Mouse (Mus musculus): ENCODE measurements around the gene Cenps. TPM values are rescaled to one million over a fixed set of nuclear protein-coding genes. Genes with fewer than 3 reads are reported as not detected.
"Not testable (repeated sequence)": the region's sequence is repeated elsewhere in the genome, so short reads cannot be mapped to it uniquely, and the experiment has no call there.

Cenps gene
- polyA plus RNA-seq, 1 experiment from 2014 or later: 35.1 TPM

- Histone ChIP-seq H3K9ac (replicated peaks; ENCODE audit: low read depth, low read length) (no peak overlapping the region), H3K4me1 (ENCODE audit: control insufficient read depth, insufficient read depth, low read length) (0 out of 2 replicates have a peak, but pooled peaks cover 4% of the 10 kb centered on the region), H3K9me3 (ENCODE audit: control insufficient read depth, low read depth, low read length) (no peaks in the 10 kb centered on the region), H3K36me3 (ENCODE audit: control insufficient read depth, insufficient read depth, low read length) (peaks cover 7% of the 10 kb centered on the region), H3K4me3 (ENCODE audit: low read depth, low read length) (no peak overlapping the region), H3K27ac (ENCODE audit: low read length) (no peak overlapping the region; the same call in 1 of the 2 replicates), H3K27me3 (ENCODE audit: control insufficient read depth, insufficient read depth, low read length) (no peaks in the 10 kb centered on the region), H3K4me2 (replicated peaks; ENCODE audit: low read depth, low read length) (no peak overlapping the region)
- ATAC-seq (ENCODE audit: insufficient number of reproducible peaks, insufficient read depth, low FRiP score, low read depth): no peak
- WGBS: 35% methylated on average over 6 of the region's 6 CpGs
Observed at GRCm38 (mm10) chr4:149126115-149126509, 11.3 kb downstream of the Cenps start.

- peaks cover 3% of the 10 kb centered on the region for H3K36me3 ChIP-seq (ENCODE audit: control insufficient read depth, insufficient read depth, low read length)
- H3K4me3 ChIP-seq (ENCODE audit: low read depth, low read length): no peak overlapping the region
- 57% methylated on average over 11 of the region's 11 CpGs for WGBS
- H3K9me3 ChIP-seq (ENCODE audit: control insufficient read depth, low read depth, low read length): no peaks in the 10 kb centered on the region
- H3K27me3 ChIP-seq (ENCODE audit: control insufficient read depth, insufficient read depth, low read length): no peaks in the 10 kb centered on the region
- H3K27ac ChIP-seq (ENCODE audit: low read length): peak overlapping the region; percentile 22; the same call in 1 of the 2 replicates
- no peak for ATAC-seq (ENCODE audit: insufficient number of reproducible peaks, insufficient read depth, low FRiP score, low read depth)
- no peak overlapping the region for H3K9ac ChIP-seq (replicated peaks; ENCODE audit: low read depth, low read length)
- 0 out of 2 replicates have a peak, but pooled peaks cover 4% of the 10 kb centered on the region for H3K4me1 ChIP-seq (ENCODE audit: control insufficient read depth, insufficient read depth, low read length)
- no peak overlapping the region for H3K4me2 ChIP-seq (replicated peaks; ENCODE audit: low read depth, low read length)
Observed at GRCm38 (mm10) chr4:149125341-149126114, 11.9 kb downstream of the Cenps start.

GRCm38 (mm10) chr4:149123432-149123831 is 14.0 kb downstream of the Cenps start:
- ATAC-seq (ENCODE audit: insufficient number of reproducible peaks, insufficient read depth, low FRiP score, low read depth): peak; percentile 51; the same call in 1 of the 2 replicates

GRCm38 (mm10) chr4:149119978-149120562 is 17.4 kb downstream of the Cenps start:
- not testable (repeated sequence) for H3K27ac ChIP-seq (ENCODE audit: low read length); H3K9me3 ChIP-seq (ENCODE audit: control insufficient read depth, low read depth, low read length); H3K9ac ChIP-seq (replicated peaks; ENCODE audit: low read depth, low read length); H3K27me3 ChIP-seq (ENCODE audit: control insufficient read depth, insufficient read depth, low read length); H3K4me3 ChIP-seq (ENCODE audit: low read depth, low read length); H3K4me1 ChIP-seq (ENCODE audit: control insufficient read depth, insufficient read depth, low read length); H3K36me3 ChIP-seq (ENCODE audit: control insufficient read depth, insufficient read depth, low read length); H3K4me2 ChIP-seq (replicated peaks; ENCODE audit: low read depth, low read length); ATAC-seq (ENCODE audit: insufficient number of reproducible peaks, insufficient read depth, low FRiP score, low read depth)
- WGBS: 81% methylated on average over 12 of the region's 12 CpGs

More at GRCm38 (mm10) chr4:149123432-149123831, 14.0 kb downstream of the Cenps start:
- H3K27ac ChIP-seq (ENCODE audit: low read length): no peak overlapping the region
- H3K4me2 ChIP-seq (replicated peaks; ENCODE audit: low read depth, low read length): no peak overlapping the region
- no peak overlapping the region for H3K4me3 ChIP-seq (ENCODE audit: low read depth, low read length)
- H3K4me1 ChIP-seq (ENCODE audit: control insufficient read depth, insufficient read depth, low read length): 0 out of 2 replicates have a peak, but pooled peaks cover 4% of the 10 kb centered on the region
- WGBS: 66% methylated on average over 5 of the region's 5 CpGs
- H3K9me3 ChIP-seq (ENCODE audit: control insufficient read depth, low read depth, low read length): no peaks in the 10 kb centered on the region
- no peak overlapping the region for H3K9ac ChIP-seq (replicated peaks; ENCODE audit: low read depth, low read length)
- H3K27me3 ChIP-seq (ENCODE audit: control insufficient read depth, insufficient read depth, low read length): no peaks in the 10 kb centered on the region
- H3K36me3 ChIP-seq (ENCODE audit: control insufficient read depth, insufficient read depth, low read length): no peaks in the 10 kb centered on the region; the same call in 1 of the 2 replicates

- under 1% methylated on average over 35 of the region's 35 CpGs for WGBS
- H3K36me3 ChIP-seq (ENCODE audit: control insufficient read depth, insufficient read depth, low read length): peaks cover 6% of the 10 kb centered on the region; the same call in 1 of the 2 replicates
- H3K9ac ChIP-seq (replicated peaks; ENCODE audit: low read depth, low read length): peak within 1 kb of the TSS; percentile 72
Observed at GRCm38 (mm10) chr4:149103875-149104561, 33.4 kb downstream of the Cenps start, which contains the start of gene Dffa. TSS of gene Dffa (plus strand) at chr4:149104146.

GRCm38 (mm10) chr4:149101456-149101855 is 36.0 kb downstream of the Cenps start:
- peaks cover 4% of the 10 kb centered on the region; the same call in 1 of the 2 replicates for H3K36me3 ChIP-seq (ENCODE audit: control insufficient read depth, insufficient read depth, low read length)
- WGBS: 82% methylated on average over 3 of the region's 3 CpGs
- peaks cover 16% of the 10 kb centered on the region for H3K4me1 ChIP-seq (ENCODE audit: control insufficient read depth, insufficient read depth, low read length)
- H3K27ac ChIP-seq (ENCODE audit: low read length): no peak overlapping the region
- H3K27me3 ChIP-seq (ENCODE audit: control insufficient read depth, insufficient read depth, low read length): no peaks in the 10 kb centered on the region
- H3K4me2 ChIP-seq (replicated peaks; ENCODE audit: low read depth, low read length): no peak overlapping the region
- no peaks in the 10 kb centered on the region for H3K9me3 ChIP-seq (ENCODE audit: control insufficient read depth, low read depth, low read length)
- H3K4me3 ChIP-seq (ENCODE audit: low read depth, low read length): no peak overlapping the region
- ATAC-seq (ENCODE audit: insufficient number of reproducible peaks, insufficient read depth, low FRiP score, low read depth): no peak
- H3K9ac ChIP-seq (replicated peaks; ENCODE audit: low read depth, low read length): no peak overlapping the region

More at GRCm38 (mm10) chr4:149103875-149104561, 33.4 kb downstream of the Cenps start, which contains the start of gene Dffa:
- Histone ChIP-seq H3K4me3 (ENCODE audit: low read depth, low read length) (peak within 1 kb of the TSS; percentile 85), H3K27ac (ENCODE audit: low read length) (no peak within 1 kb of the TSS), H3K4me1 (ENCODE audit: control insufficient read depth, insufficient read depth, low read length) (peaks cover 6% of the 10 kb centered on the region), H3K27me3 (ENCODE audit: control insufficient read depth, insufficient read depth, low read length) (no peaks in the 10 kb centered on the region), H3K9me3 (ENCODE audit: control insufficient read depth, low read depth, low read length) (no peaks in the 10 kb centered on the region), H3K4me2 (replicated peaks; ENCODE audit: low read depth, low read length) (peak within 1 kb of the TSS; percentile 94)
- peak; percentile 83; the same call in 1 of the 2 replicates for ATAC-seq (ENCODE audit: insufficient number of reproducible peaks, insufficient read depth, low FRiP score, low read depth)

GRCm38 (mm10) chr4:149100449-149100848 is 37.0 kb downstream of the Cenps start:
- H3K4me1 ChIP-seq (ENCODE audit: control insufficient read depth, insufficient read depth, low read length): peaks cover 16% of the 10 kb centered on the region
- H3K9me3 ChIP-seq (ENCODE audit: control insufficient read depth, low read depth, low read length); H3K4me3 ChIP-seq (ENCODE audit: low read depth, low read length); H3K4me2 ChIP-seq (replicated peaks; ENCODE audit: low read depth, low read length); H3K36me3 ChIP-seq (ENCODE audit: control insufficient read depth, insufficient read depth, low read length); ATAC-seq (ENCODE audit: insufficient number of reproducible peaks, insufficient read depth, low FRiP score, low read depth); H3K9ac ChIP-seq (replicated peaks; ENCODE audit: low read depth, low read length); H3K27me3 ChIP-seq (ENCODE audit: control insufficient read depth, insufficient read depth, low read length); H3K27ac ChIP-seq (ENCODE audit: low read length): not testable (repeated sequence)
- WGBS: 88% methylated on average over 12 of the region's 12 CpGs

- Histone ChIP-seq H3K4me3 (ENCODE audit: low read depth, low read length) (peak within 1 kb of the TSS; percentile 99), H3K27me3 (ENCODE audit: control insufficient read depth, insufficient read depth, low read length) (no peaks in the 10 kb centered on the region), H3K4me1 (ENCODE audit: control insufficient read depth, insufficient read depth, low read length) (peaks cover 11% of the 10 kb centered on the region), H3K27ac (ENCODE audit: low read length) (peak within 1 kb of the TSS; percentile 61; the same call in 1 of the 2 replicates), H3K4me2 (replicated peaks; ENCODE audit: low read depth, low read length) (peak within 1 kb of the TSS; percentile 90), H3K9me3 (ENCODE audit: control insufficient read depth, low read depth, low read length) (no peaks in the 10 kb centered on the region), H3K9ac (replicated peaks; ENCODE audit: low read depth, low read length) (peak within 1 kb of the TSS; percentile 82), H3K36me3 (ENCODE audit: control insufficient read depth, insufficient read depth, low read length) (no peaks in the 10 kb centered on the region)
- under 1% methylated on average over 49 of the region's 50 CpGs for WGBS
- peak; percentile 80 for ATAC-seq (ENCODE audit: insufficient number of reproducible peaks, insufficient read depth, low FRiP score, low read depth)
Observed at GRCm38 (mm10) chr4:149099369-149100017, 37.9 kb downstream of the Cenps start, which contains the start of gene Pex14. TSS of gene Pex14 (minus strand) at chr4:149099876.

Data from stomach, embryonic 14.5 days (tissue).